Mouse (Mus musculus) stomach, embryonic 15.5 days (tissue): Measurements from ENCODE around the gene Ccm2. TPM values are rescaled to one million over a fixed set of nuclear protein-coding genes. Genes with fewer than 3 reads are reported as not detected.
A peak's percentile ranks its signal among the peaks of the same experiment; 100 is the strongest.

ENCODE experiments used
- ATAC-seq: fragments of 200-750 bp; cut with Nextera tagmentation; 2 replicates; pipeline ENCODE4 v1.8.0; 2017; ENCODE audit warnings: low read depth, moderate number of reproducible peaks, moderate TSS enrichment; ENCODE audit not compliant: insufficient read depth, low FRiP score
- H3K27ac ChIP-seq: fragments of 300-500 bp; sonication (generic); 2 replicates; pipeline ENCODE4 v1.5.1; 2015; ENCODE audit warnings: mild to moderate bottlenecking, inconsistent platforms
- H3K27me3 ChIP-seq: fragments of 300-500 bp; sonication (generic); replicated peaks from 2 replicates; pipeline ENCODE4 v1.6.1; 2015; ENCODE audit warnings: inconsistent platforms
- H3K36me3 ChIP-seq: fragments of 300-500 bp; sonication (generic); 2 replicates; pipeline ENCODE4 v1.6.1; 2015; ENCODE audit warnings: inconsistent platforms
- H3K4me1 ChIP-seq: fragments of 300-500 bp; sonication (generic); 2 replicates; pipeline ENCODE4 v1.6.1; 2015; ENCODE audit warnings: inconsistent platforms
- H3K4me2 ChIP-seq: fragments of 300-500 bp; sonication (generic); 2 replicates; pipeline ENCODE4 v1.6.1; 2015; ENCODE audit warnings: mild to moderate bottlenecking, inconsistent platforms
- H3K4me3 ChIP-seq: fragments of 300-500 bp; sonication (generic); replicated peaks from 2 replicates; pipeline ENCODE4 v1.5.1; 2015; ENCODE audit warnings: inconsistent platforms
- H3K9ac ChIP-seq: fragments of 300-500 bp; sonication (generic); 2 replicates; pipeline ENCODE4 v1.6.1; 2015; ENCODE audit warnings: inconsistent platforms
- H3K9me3 ChIP-seq: fragments of 300-500 bp; sonication (generic); 2 replicates; pipeline ENCODE4 v1.6.1; 2016; ENCODE audit warnings: inconsistent platforms
- WGBS: fragments of 180-500 bp; shearing (Covaris S2); methylation state at CpG from one replicate; pipeline ENCODE4 v1.1.7; 2015; 5-methylcytosine and 5-hydroxymethylcytosine counted together
- polyA plus RNA-seq: library from polyadenylated mRNA; unstranded; fragments of >200 nt; fragmentation: Nextera tagmentation; extraction: Ambion mirVana; gene quantifications from 2 replicates; pipeline ENCODE4 v1.2.1, GENCODE M21; 2015

The Ccm2 gene
- polyA plus RNA-seq = 75.4 and 76.3 TPM in 2 replicates

DNA sequence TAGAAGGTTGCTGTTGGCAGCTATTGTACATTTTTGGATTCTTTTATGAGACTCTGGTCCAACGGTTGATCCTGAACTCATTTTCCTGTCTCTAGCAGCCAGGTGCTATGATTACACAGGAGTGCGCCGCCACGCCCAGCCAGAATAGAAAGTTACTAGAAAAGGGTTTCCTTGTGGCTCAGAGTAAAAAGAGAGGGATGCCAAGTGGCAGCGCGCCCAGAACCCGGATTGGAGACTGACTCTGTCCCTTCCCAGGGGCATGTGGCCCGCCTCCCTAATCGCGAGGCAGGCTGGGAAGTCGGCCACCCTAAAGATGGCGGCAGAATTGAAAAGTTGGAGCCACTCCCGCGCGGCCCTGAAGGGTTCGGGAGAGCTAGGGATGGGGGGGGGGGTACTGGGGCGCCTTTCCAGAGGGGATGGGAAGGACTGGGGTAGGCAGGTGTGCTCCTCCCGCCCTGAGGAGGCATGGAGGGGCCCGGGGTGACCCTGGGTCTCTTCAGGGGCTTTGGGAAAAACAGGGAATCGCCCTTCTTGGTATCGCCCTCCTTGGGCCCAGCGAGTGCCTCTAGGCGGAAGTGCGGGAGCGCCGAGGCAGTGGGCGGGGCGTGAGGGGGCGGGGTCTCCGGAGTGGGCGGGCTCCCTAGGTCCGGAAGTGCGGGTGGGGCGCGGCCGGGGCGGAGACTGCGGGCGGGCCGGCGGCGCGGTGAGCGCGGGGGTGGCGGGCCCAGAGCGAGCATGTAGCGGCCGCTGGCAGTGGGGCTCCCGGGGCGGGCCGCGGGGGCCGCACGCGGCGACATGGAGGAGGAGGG lies at the start of gene Ccm2:
Gene Ccm2 (plus strand): TSS at position 683 of the 809 bp plus-strand sequence.
- Histone ChIP-seq H3K4me2 (peak within 1 kb of the TSS; percentile 55), H3K27ac (peak within 1 kb of the TSS; percentile 98), H3K27me3 (no peaks in the 10 kb centered on the region), H3K36me3 (no peaks in the 10 kb centered on the region), H3K4me1 (peaks cover 11% of the 10 kb centered on the region; the same call in 1 of the 2 replicates), H3K9ac (peak within 1 kb of the TSS; percentile 76), H3K9me3 (no peaks in the 10 kb centered on the region), H3K4me3 (peak within 1 kb of the TSS; percentile 84)
- under 1% methylated on average over 41 of the region's 57 CpGs for WGBS
- peak; percentile 94 for ATAC-seq

DNA sequence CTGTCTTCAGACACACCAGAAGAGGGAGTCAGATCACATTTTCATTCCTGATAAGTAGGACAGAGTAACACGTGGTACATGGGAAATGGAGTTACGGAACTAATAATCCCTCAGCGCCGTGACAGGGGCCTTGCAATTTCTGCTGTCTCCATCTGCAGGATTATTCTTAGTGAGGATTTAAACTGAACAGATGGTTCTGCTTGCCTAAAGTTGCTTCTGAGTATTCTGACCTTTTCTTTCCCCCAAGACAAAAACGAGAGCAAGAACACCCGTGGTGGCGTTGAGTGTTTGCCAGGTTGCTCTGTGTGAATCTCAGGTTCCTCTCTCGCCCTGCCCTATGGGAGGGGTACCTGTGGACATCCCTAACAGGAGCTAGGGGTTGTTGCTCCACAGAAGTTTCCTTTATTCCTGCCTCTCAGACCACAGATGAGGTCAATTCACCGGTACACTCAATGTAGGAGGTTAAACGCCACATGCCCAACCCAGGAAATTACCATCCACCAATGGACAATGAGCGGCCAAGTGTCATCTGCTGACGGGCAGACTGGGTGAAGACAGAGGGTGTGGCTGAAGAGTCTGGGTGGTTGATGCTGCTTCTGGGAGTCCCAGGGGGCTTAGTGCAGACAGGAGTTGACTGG lies 49.3 kb upstream of the Ccm2 start:
- Histone ChIP-seq H3K9me3 (no peaks in the 10 kb centered on the region), H3K4me1 (no peaks in the 10 kb centered on the region), H3K4me3 (no peak overlapping the region), H3K36me3 (no peaks in the 10 kb centered on the region), H3K27ac (no peak overlapping the region), H3K9ac (no peak overlapping the region), H3K4me2 (no peak overlapping the region), H3K27me3 (no peaks in the 10 kb centered on the region)
- 71% methylated on average over 12 of the region's 12 CpGs for WGBS
- ATAC-seq = no peak

DNA sequence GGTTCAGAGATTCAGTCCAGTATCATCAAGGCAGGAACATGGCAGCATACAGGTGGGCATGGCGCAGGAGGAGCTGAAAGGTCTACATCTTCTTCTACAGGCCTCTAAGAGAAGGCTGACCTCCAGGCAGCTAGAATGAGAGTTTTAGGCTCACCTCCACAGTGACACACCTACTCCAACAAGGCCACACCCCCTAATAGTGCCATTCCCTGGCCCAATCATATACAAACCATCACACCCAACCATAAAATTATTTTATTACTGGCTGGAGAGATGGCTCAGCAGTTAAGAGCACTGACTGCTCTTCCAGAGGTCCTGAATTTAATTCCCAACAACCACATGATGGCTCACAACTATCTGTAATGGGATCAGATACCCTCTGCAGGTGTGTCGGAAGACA lies 44.2 kb upstream of the Ccm2 start:
- Histone ChIP-seq H3K9me3 (no peaks in the 10 kb centered on the region), H3K36me3 (no peaks in the 10 kb centered on the region), H3K27ac (no peak overlapping the region), H3K4me2 (no peak overlapping the region), H3K4me1 (no peaks in the 10 kb centered on the region), H3K4me3 (no peak overlapping the region), H3K27me3 (no peaks in the 10 kb centered on the region), H3K9ac (no peak overlapping the region)
- WGBS = 90% methylated on average over 2 of the region's 2 CpGs
- no peak for ATAC-seq

DNA sequence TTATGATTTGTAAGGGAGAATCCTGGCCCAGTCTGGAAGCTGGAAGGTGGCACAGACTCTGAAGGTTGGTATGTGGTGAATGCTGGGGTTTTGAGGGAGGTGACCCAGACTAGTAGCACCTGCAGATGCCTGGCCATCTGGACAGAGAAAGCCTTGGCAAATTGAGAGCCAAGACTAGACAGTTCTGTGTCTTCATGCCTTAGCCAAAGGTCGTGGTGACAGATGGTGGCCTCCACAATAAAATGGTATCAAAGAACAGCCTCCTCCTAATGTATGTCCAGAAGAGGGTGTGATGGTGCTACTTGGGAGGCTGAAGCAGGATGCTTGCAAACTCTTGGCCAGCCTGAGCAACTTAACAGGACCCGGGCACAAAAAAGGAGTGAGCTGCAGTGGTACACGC lies 42.5 kb upstream of the Ccm2 start:
- Histone ChIP-seq H3K27ac (no peak overlapping the region), H3K36me3 (no peaks in the 10 kb centered on the region), H3K4me3 (no peak overlapping the region), H3K9me3 (no peaks in the 10 kb centered on the region), H3K4me2 (no peak overlapping the region), H3K4me1 (no peaks in the 10 kb centered on the region), H3K9ac (no peak overlapping the region), H3K27me3 (no peaks in the 10 kb centered on the region)
- no peak for ATAC-seq
- WGBS = 73% methylated on average over 3 of the region's 3 CpGs

DNA sequence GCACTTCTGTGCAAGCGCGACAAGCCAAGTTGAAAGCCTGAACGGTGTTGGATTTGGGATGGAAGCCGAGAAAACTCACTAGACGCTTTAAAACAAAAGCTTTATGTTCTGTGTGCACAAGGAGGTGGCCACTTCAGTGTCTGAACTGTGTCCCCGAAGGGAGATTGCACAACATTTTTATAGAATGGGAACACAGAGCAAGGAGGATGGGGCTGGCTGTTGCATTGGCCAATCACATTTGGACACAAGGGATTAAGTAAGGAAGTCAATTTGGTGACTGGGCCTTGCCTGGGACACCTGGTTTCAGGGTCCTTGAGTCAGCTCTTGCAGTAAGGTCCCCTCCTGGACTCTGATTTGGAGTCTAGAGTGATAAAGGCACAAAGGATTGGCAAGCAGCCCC lies 42.0 kb upstream of the Ccm2 start:
- H3K4me2 ChIP-seq = no peak overlapping the region

DNA sequence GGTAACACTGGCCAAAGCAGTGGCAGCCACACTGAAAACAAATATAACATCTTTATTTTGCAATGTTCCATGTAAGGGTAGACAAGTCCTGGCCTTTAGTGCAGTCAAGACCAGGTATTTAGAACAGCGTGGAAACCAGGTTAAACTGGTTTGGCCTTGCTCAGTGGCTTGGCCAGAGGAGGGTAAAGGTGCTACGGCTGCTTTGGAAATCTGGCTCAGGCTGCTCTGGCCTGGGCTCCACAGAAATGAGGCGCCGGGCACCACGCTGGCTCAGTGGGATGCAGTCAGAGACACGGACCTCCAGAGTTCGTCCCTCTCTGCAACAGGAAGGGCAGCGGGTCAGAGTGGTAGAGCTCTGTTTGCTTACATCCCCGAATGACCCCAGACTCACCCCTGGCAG lies 40.2 kb upstream of the Ccm2 start:
- no peaks in the 10 kb centered on the region for H3K4me1 ChIP-seq
- no peaks in the 10 kb centered on the region for H3K9me3 ChIP-seq
- H3K4me3 ChIP-seq = no peak overlapping the region
- no peak overlapping the region for H3K27ac ChIP-seq
- H3K4me2 ChIP-seq = no peak overlapping the region
- WGBS = 65% methylated on average over 9 of the region's 9 CpGs
- H3K9ac ChIP-seq = no peak overlapping the region
- no peak for ATAC-seq
- H3K36me3 ChIP-seq = no peaks in the 10 kb centered on the region
- H3K27me3 ChIP-seq = no peaks in the 10 kb centered on the region

More for the DNA sequence above, 42.0 kb upstream of the Ccm2 start:
- 76% methylated on average over 6 of the region's 6 CpGs for WGBS
- Histone ChIP-seq H3K4me3 (no peak overlapping the region), H3K27ac (no peak overlapping the region), H3K9ac (no peak overlapping the region), H3K9me3 (no peaks in the 10 kb centered on the region), H3K36me3 (no peaks in the 10 kb centered on the region), H3K27me3 (no peaks in the 10 kb centered on the region), H3K4me1 (no peaks in the 10 kb centered on the region)
- ATAC-seq = no peak

DNA sequence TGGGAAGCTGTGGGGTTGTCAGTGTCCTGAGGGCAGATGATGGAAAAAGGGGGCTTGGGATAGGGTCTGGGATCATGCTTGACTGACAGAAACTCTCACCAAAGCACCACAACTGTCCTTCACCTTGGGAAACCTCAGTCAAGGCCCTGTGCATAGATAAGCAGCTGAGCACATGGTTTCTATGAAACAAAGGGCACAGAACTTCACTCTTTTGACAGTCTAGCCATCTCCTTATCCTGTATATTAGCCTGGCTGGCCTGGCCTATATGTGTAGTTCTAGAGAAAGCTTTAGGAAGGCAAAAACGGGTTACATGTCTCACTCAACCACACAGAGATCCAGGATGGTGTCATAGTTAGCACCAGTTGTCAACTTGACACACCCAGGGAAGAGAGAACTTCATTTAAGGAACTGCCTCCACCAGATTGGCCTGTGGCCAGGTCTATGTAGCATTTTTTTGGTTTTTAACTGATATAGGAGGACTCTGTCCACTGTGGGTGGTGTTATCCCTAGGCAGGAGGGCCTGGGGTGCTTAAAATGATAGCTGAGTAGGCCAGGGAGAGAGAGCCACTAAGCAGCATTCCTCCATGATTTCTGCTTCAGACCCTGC lies 38.3 kb upstream of the Ccm2 start:
- ATAC-seq = no peak
- no peak overlapping the region for H3K9ac ChIP-seq
- H3K4me2 ChIP-seq = no peak overlapping the region
- 50% methylated on average over 1 of the region's 1 CpGs for WGBS
- H3K4me1 ChIP-seq = no peaks in the 10 kb centered on the region
- H3K4me3 ChIP-seq = no peak overlapping the region
- H3K27ac ChIP-seq = no peak overlapping the region
- H3K36me3 ChIP-seq = no peaks in the 10 kb centered on the region
- H3K9me3 ChIP-seq = no peaks in the 10 kb centered on the region
- no peaks in the 10 kb centered on the region for H3K27me3 ChIP-seq

DNA sequence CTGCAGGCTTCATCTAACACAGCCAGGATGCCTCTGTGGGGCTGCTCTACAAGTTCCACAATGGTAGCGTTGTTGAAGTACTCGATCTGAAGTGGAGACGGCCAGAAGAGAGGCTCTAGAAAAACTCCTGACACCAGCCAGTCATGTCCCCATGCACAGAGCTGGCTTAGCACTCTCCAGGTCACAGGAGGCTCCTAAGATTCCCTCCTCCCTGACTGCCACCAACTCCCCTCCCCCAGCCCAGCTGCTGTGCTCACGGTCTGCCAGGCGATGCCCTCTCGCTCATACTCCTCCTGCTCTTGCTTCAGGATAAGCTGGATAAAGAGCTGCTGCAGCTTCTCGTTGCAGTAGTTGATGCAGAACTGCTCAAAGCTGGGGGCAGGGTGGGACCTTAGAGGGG lies 31.9 kb upstream of the Ccm2 start:
- H3K9me3 ChIP-seq = no peaks in the 10 kb centered on the region
- no peaks in the 10 kb centered on the region for H3K27me3 ChIP-seq
- no peaks in the 10 kb centered on the region for H3K36me3 ChIP-seq
- no peak overlapping the region for H3K9ac ChIP-seq
- H3K4me1 ChIP-seq = no peaks in the 10 kb centered on the region
- no peak overlapping the region for H3K4me2 ChIP-seq
- H3K4me3 ChIP-seq = no peak overlapping the region
- WGBS = 40% methylated on average over 7 of the region's 7 CpGs
- ATAC-seq = no peak
- H3K27ac ChIP-seq = no peak overlapping the region

DNA sequence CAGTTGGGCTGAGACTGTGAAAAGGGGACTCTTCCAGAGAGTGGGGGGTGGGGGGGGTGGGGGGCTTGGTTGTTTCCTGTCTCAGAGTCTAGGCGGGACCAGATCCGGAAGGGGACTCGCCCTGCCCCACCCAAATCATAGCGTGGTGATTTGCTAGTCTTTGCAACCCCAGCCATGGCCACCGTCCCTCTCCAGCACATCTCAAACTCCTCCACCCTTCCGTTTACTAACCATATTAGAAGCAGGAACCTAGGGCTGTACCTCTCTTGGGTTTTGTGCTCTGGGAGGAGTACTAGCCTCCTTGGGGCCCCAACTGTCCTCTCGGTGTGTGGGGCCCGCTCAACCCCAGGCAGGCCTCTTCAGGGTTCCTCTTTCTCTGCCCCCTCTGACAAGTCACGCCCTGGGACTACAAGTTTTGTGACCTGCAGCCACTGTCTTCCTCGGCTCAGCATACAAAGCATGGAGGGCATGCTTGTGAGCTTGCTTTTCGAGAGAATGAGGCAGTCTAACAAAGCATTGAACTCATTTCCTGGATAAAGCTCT lies 27.1 kb upstream of the Ccm2 start:
- H3K36me3 ChIP-seq = peaks cover 4% of the 10 kb centered on the region
- peak overlapping the region; percentile 2; the same call in 1 of the 2 replicates for H3K4me3 ChIP-seq
- H3K27ac ChIP-seq = no peak overlapping the region
- no peaks in the 10 kb centered on the region for H3K4me1 ChIP-seq
- no peak overlapping the region for H3K4me2 ChIP-seq
- no peaks in the 10 kb centered on the region for H3K9me3 ChIP-seq
- H3K9ac ChIP-seq = no peak overlapping the region
- ATAC-seq = no peak
- H3K27me3 ChIP-seq = no peaks in the 10 kb centered on the region
- WGBS = 62% methylated on average over 11 of the region's 11 CpGs

DNA sequence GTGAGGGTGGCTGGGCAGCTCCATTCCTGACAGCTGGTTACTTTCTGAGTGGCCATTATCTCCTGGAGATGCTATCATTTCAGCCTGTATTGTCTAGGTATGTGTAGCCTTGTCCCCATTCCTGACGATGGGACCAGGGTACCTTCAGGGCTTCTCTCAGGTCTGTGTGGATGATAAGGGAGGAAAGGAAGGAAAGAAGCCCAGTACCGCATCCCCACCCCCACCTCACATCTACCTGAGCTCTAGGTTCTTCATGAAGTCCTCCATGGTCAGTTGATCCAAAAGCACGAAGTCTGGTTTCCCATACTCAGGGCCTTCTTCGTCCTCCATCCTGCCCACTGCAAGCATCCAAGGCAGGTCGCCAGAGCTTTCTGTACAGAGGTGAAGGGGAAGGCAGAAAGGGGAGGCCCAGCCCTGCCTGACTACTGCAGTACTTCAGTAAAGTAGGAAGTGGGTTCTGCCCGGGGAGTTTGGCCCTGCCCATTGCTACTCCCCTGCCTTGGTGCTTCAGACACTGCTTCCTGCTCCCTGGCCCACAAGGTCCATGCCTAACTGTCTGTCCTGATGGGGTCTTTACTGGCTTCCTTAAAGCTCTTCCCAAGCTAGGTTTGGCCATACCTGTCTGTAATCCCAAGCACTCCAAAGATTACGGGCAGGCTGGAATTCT lies 26.0 kb upstream of the Ccm2 start, which contains the start of gene Myo1g:
Gene Myo1g (minus strand): TSS at position 459 of the 667 bp plus-strand sequence.
- no peak for ATAC-seq
- Histone ChIP-seq H3K9me3 (no peaks in the 10 kb centered on the region), H3K9ac (no peak within 1 kb of the TSS), H3K27me3 (no peaks in the 10 kb centered on the region), H3K4me3 (peak within 1 kb of the TSS; percentile 2; the same call in 1 of the 2 replicates), H3K36me3 (peaks cover 15% of the 10 kb centered on the region), H3K4me1 (no peaks in the 10 kb centered on the region), H3K4me2 (no peak within 1 kb of the TSS), H3K27ac (no peak within 1 kb of the TSS)
- WGBS = 69% methylated on average over 7 of the region's 7 CpGs

DNA sequence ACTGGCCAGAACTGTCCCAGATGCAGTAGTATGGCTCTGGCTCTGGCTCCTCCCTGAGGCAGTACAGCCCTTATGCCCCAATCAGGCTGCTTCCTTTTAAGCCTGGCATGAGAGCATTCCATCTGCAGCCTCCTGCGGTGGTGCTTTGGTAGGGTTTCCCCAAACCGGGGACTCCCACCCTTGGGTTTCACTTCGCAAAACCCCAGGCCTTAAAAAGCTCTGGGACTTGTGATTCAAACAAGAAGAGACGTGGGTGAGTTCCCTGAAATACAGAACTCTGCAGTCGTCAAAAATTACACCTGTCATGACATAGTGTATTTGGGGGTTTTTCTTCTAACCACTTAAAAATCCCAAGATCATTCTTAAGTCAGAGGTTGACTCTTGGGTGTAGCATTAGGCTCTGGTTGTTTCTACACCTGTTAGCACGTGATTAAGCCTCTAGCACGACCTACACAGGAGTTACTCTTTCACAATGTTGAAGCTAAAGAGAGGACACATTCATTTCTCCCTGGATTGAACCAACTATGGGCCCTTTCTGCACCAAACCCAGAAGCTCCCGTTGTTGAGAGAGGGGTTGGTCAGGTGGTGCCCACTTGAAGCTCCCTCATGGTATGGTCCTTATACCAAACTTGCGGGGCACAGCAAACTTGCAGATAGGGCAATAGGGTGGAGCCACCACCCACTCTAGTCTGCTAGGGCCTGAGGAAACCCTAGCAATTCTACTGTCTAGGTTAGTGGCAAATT lies 23.7 kb upstream of the Ccm2 start:
- Histone ChIP-seq H3K4me3 (no peak overlapping the region), H3K27me3 (no peaks in the 10 kb centered on the region), H3K4me2 (no peak overlapping the region), H3K4me1 (no peaks in the 10 kb centered on the region), H3K9ac (no peak overlapping the region), H3K36me3 (peaks cover 26% of the 10 kb centered on the region), H3K27ac (no peak overlapping the region), H3K9me3 (no peaks in the 10 kb centered on the region)
- no peak for ATAC-seq
- WGBS = 72% methylated on average over 9 of the region's 9 CpGs
